Mouse (Mus musculus): Measurements from ENCODE around the gene Chek1. TPM values are rescaled to one million over a fixed set of nuclear protein-coding genes. Genes with fewer than 3 reads are reported as not detected.

The Chek1 gene
- 1.3 TPM for polyA plus RNA-seq (2014; fragmentation: Illumina TruSeq; extraction: RNeasy Lipid Tissue Mini Kit (QIAGEN cat#74804); ENCODE audit: low read depth, low replicate concordance)

GRCm38 (mm10) chr9:36727034-36727755 is at the start of gene Chek1:
TSS of gene Chek1 (minus strand) at chr9:36727065.

GRCm38 (mm10) chr9:36767203-36768143 is 40.6 kb upstream of the Chek1 start, which contains the start of gene Stt3a:
TSS of gene Stt3a (minus strand) at chr9:36767679.

GRCm38 (mm10) chr9:36692920-36693319 is 33.9 kb downstream of the Chek1 start, which contains the start of gene Acrv1:
TSS of gene Acrv1 (plus strand) at chr9:36693220.

Other genes starting within 250 kb of the Chek1 start
- not detected for gene Gm5615, start 185.1 kb downstream of the Chek1 start, polyA plus RNA-seq (2014; fragmentation: Illumina TruSeq; extraction: RNeasy Lipid Tissue Mini Kit (QIAGEN cat#74804); ENCODE audit: low read depth, low replicate concordance)
- not detected for gene Gm17689, start 144.4 kb downstream of the Chek1 start, polyA plus RNA-seq (2014; fragmentation: Illumina TruSeq; extraction: RNeasy Lipid Tissue Mini Kit (QIAGEN cat#74804); ENCODE audit: low read depth, low replicate concordance)
- not detected for gene A630095E13Rik, start 83.7 kb downstream of the Chek1 start, polyA plus RNA-seq (2014; fragmentation: Illumina TruSeq; extraction: RNeasy Lipid Tissue Mini Kit (QIAGEN cat#74804); ENCODE audit: low read depth, low replicate concordance)
- gene Acrv1, start 33.8 kb downstream of the Chek1 start, polyA plus RNA-seq (2014; fragmentation: Illumina TruSeq; extraction: RNeasy Lipid Tissue Mini Kit (QIAGEN cat#74804); ENCODE audit: low read depth, low replicate concordance): not detected
- gene Stt3a, start 40.6 kb upstream of the Chek1 start, polyA plus RNA-seq (2014; fragmentation: Illumina TruSeq; extraction: RNeasy Lipid Tissue Mini Kit (QIAGEN cat#74804); ENCODE audit: low read depth, low replicate concordance): 265 TPM
- gene Ei24, start 70.3 kb upstream of the Chek1 start, polyA plus RNA-seq (2014; fragmentation: Illumina TruSeq; extraction: RNeasy Lipid Tissue Mini Kit (QIAGEN cat#74804); ENCODE audit: low read depth, low replicate concordance): 250 TPM
- 0.36 TPM for gene Fez1, start 94.8 kb upstream of the Chek1 start, polyA plus RNA-seq (2014; fragmentation: Illumina TruSeq; extraction: RNeasy Lipid Tissue Mini Kit (QIAGEN cat#74804); ENCODE audit: low read depth, low replicate concordance)